Mouse (Mus musculus) fibroblast of lung, adult 2 months (primary cell): ENCODE measurements at regions not wholly inside any gene's neighbourhood (a gene's known extent, or its start where the extent isn't known, plus 50 kb on each side); places are given as distances from the start of the nearest gene placed in this dataset.

Experiments used
- DNase-seq: peaks from one replicate; pipeline ENCODE4 v3.0.0-alpha.2; 2011; ENCODE audit warnings: low read depth

GRCm38 (mm10) chr1:69212896-69213500 is 105.1 kb upstream of the Erbb4 start:
- peak; percentile 32 for DNase-seq

- no peak for DNase-seq
Observed at GRCm38 (mm10) chr1:69202745-69203144, 94.9 kb upstream of the Erbb4 start.

- peak; percentile 10 for DNase-seq
Observed at GRCm38 (mm10) chr1:69165202-69165601, 57.3 kb upstream of the Erbb4 start.
